Mouse (Mus musculus) ES-Bruce4 (cell line): ENCODE results near the gene Hnrnpm. TPM values are rescaled to one million over a fixed set of nuclear protein-coding genes. Genes with fewer than 3 reads are reported as not detected.

Experiments used
- H3K27ac ChIP-seq: 2 replicates; pipeline ENCODE4 v1.5.1; 2012; ENCODE audit warnings: low read length, inconsistent platforms; ENCODE audit not compliant: insufficient read depth
- H3K27me3 ChIP-seq: 2 replicates; pipeline ENCODE4 v1.6.1; 2012; ENCODE audit warnings: mild to moderate bottlenecking, low read length, inconsistent platforms; ENCODE audit not compliant: control insufficient read depth, poor library complexity, insufficient read depth, severe bottlenecking
- H3K36me3 ChIP-seq: 2 replicates; pipeline ENCODE4 v1.6.1; 2012; ENCODE audit warnings: inconsistent platforms, mild to moderate bottlenecking, low read length, moderate library complexity; ENCODE audit not compliant: control insufficient read depth, poor library complexity, insufficient read depth, severe bottlenecking
- H3K4me1 ChIP-seq: one replicate; pipeline ENCODE4 v1.8.1; 2011; ENCODE audit warnings: low read length; ENCODE audit not compliant: control insufficient read depth, insufficient read depth
- H3K4me3 ChIP-seq: 2 replicates; pipeline ENCODE4 v1.5.1; 2011; ENCODE audit warnings: low read depth, mild to moderate bottlenecking, low read length
- H3K9ac ChIP-seq: 2 replicates; pipeline ENCODE4 v1.6.1; 2012; ENCODE audit warnings: low read depth, mild to moderate bottlenecking, inconsistent platforms; ENCODE audit not compliant: poor library complexity, severe bottlenecking
- H3K9me3 ChIP-seq: replicated peaks from 2 replicates; pipeline ENCODE4 v1.6.1; 2012; ENCODE audit warnings: mild to moderate bottlenecking, low read length, inconsistent platforms; ENCODE audit not compliant: control insufficient read depth, poor library complexity, insufficient read depth, severe bottlenecking
- CTCF ChIP-seq: IDR thresholded peaks from one replicate; pipeline ENCODE4 v1.8.1; 2011; ENCODE audit warnings: low read depth, low read length
- EP300 ChIP-seq: IDR thresholded peaks from 2 replicates; pipeline ENCODE4 v1.6.1; 2011; ENCODE audit warnings: low read depth, low read length; ENCODE audit not compliant: insufficient read depth
- POLR2A ChIP-seq: IDR thresholded peaks from one replicate; pipeline ENCODE4 v1.8.1; 2011; ENCODE audit warnings: low read length; ENCODE audit not compliant: insufficient read depth
- polyA plus RNA-seq: library from polyadenylated mRNA; stranded (reverse); fragments of >200 nt; gene quantifications from 2 replicates; pipeline ENCODE4 v1.2.4, GENCODE M21; 2011; ENCODE audit warnings: low read depth; ENCODE audit not compliant: missing spikeins, insufficient read depth, insufficient read length

Gene Hnrnpm
- polyA plus RNA-seq, 1 experiment: 607 TPM

DNA sequence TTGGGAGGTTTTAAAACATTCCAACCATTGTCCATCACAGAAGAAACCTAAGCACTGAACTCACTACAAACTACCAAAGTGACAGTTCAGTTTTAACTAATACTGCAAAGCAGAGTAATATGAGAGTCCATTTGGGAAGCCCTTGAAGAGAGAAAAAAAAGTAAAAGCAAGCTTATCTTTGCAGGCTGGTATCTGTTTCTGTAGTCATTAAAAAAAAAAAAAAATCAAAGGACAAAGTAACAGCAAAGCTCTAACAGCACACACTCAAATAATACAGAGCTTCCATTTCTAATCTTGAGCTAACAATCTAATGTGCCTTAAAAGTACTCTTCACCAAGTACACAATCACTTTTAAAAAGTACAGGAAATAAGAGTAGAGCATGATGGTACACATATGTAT is 4.9 kb downstream of the Hnrnpm start:
- no peak overlapping the region for H3K9ac ChIP-seq
- TF ChIP-seq CTCF: no peak
- TF ChIP-seq POLR2A: no peak
- no peak for TF ChIP-seq EP300
- H3K4me3 ChIP-seq: no peak overlapping the region

DNA sequence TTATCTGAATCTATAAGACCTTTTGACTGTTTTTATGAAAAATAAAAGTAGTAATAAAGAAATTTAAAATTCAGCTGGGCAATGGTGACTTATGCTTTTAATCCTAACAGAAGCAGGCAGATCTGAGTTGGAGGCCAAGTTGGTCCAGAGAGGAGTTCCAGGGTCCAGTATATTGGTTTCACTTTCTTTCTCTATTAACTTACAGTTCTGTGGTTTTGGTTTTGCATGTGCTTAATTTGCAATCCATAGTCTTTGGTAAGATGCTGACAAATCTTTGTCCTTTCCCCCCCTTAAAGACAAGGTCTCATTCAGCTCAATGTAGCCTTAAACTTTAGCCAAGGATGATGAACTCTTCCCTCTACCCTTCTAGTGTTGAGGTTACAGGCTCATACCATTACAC is 7.9 kb downstream of the Hnrnpm start:
- Histone ChIP-seq H3K9ac (no peak overlapping the region), H3K4me3 (no peak overlapping the region), H3K27ac (no peak overlapping the region), H3K4me1 (no peaks in the 10 kb centered on the region), H3K9me3 (no peaks in the 10 kb centered on the region), H3K27me3 (no peaks in the 10 kb centered on the region), H3K36me3 (peaks cover 43% of the 10 kb centered on the region)
- TF ChIP-seq CTCF: no peak
- TF ChIP-seq POLR2A: no peak
- no peak for TF ChIP-seq EP300

More for the DNA sequence above, 4.9 kb downstream of the Hnrnpm start:
- Histone ChIP-seq H3K9me3 (no peaks in the 10 kb centered on the region), H3K27ac (no peak overlapping the region), H3K27me3 (no peaks in the 10 kb centered on the region), H3K36me3 (peaks cover 35% of the 10 kb centered on the region), H3K4me1 (no peaks in the 10 kb centered on the region)

DNA sequence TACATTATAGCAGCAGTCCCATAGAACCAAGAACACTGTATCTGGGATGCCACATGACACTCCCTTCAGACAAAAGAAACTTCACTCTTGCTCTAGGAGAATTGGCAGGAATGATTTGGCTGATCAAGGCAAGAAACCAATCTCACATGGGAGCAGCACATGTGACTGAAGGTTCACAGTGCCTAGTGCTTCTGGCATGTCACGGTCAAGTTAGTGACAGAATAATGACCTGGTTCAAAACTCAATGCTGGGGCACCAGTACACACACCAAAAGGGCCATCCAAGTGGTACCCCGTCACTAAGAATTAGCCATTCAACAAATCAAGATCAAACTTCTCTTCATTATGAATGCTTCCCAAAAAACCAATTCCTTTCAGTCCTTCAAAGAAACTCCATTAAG is 10.6 kb downstream of the Hnrnpm start:
- H3K4me3 ChIP-seq: no peak overlapping the region
- H3K36me3 ChIP-seq: peaks cover 27% of the 10 kb centered on the region
- TF ChIP-seq POLR2A: no peak
- TF ChIP-seq EP300: no peak
- no peak for TF ChIP-seq CTCF
- H3K9me3 ChIP-seq: no peaks in the 10 kb centered on the region
- no peak overlapping the region for H3K27ac ChIP-seq
- H3K27me3 ChIP-seq: no peaks in the 10 kb centered on the region
- no peaks in the 10 kb centered on the region for H3K4me1 ChIP-seq
- H3K9ac ChIP-seq: no peak overlapping the region

GRCm38 (mm10) chr17:33675452-33675851 is 11.2 kb downstream of the Hnrnpm start:
- no peak overlapping the region for H3K9ac ChIP-seq
- no peak for TF ChIP-seq POLR2A
- no peak for TF ChIP-seq EP300
- no peak for TF ChIP-seq CTCF
- no peak overlapping the region for H3K27ac ChIP-seq
- H3K9me3 ChIP-seq: no peaks in the 10 kb centered on the region
- H3K4me1 ChIP-seq: no peaks in the 10 kb centered on the region
- H3K27me3 ChIP-seq: no peaks in the 10 kb centered on the region
- peaks cover 27% of the 10 kb centered on the region for H3K36me3 ChIP-seq
- H3K4me3 ChIP-seq: no peak overlapping the region

DNA sequence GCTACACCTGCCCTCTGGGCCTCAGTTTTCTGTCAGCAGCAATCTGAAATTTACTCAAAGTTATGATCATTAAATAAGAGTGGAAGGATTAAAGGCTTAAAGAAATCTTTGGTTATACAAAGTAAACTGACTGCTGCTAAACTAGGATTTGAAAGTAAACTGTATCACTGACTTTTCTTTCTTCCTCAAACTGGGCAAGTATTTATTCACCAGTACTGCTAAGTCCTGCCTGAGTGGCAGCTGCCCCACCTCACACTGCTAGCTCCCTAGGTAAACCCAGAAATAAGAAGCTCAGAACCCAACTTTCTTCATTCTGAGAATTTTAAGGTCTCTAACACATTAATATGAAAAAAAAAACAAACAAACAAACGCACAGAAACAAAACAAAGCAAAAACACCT is 12.8 kb downstream of the Hnrnpm start:
- Histone ChIP-seq H3K4me3 (no peak overlapping the region), H3K9ac (no peak overlapping the region), H3K4me1 (no peaks in the 10 kb centered on the region), H3K27ac (no peak overlapping the region), H3K36me3 (peaks cover 26% of the 10 kb centered on the region), H3K9me3 (no peaks in the 10 kb centered on the region), H3K27me3 (no peaks in the 10 kb centered on the region)
- TF ChIP-seq EP300 (no peak), POLR2A (no peak), CTCF (no peak)

DNA sequence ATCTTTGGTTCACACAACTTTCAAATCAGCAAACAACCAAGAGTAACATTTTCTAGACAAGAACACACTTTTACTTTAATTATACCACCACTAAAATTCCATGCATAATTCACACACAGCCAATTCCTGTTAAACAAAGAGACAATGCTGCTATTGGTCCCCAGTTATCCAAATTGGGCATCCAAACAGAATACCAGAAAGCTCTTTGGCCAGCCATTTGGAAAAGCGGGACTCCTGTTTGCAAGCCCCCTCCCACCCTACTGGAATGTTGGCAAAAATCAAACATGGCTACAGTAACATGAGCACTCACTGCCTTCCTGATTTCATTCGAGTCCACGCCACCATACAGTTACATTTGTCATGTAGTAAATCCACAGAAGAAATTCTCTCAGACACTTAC is 17.0 kb downstream of the Hnrnpm start:
- no peak overlapping the region for H3K27ac ChIP-seq
- peaks cover 30% of the 10 kb centered on the region for H3K36me3 ChIP-seq
- no peak overlapping the region for H3K4me3 ChIP-seq
- no peak overlapping the region for H3K9ac ChIP-seq
- H3K27me3 ChIP-seq: no peaks in the 10 kb centered on the region
- no peaks in the 10 kb centered on the region for H3K4me1 ChIP-seq
- TF ChIP-seq CTCF (no peak), POLR2A (no peak), EP300 (no peak)
- H3K9me3 ChIP-seq: no peaks in the 10 kb centered on the region
